ENCODE assay signal across 21 mouse cellular contexts in the genomic region with DNA sequence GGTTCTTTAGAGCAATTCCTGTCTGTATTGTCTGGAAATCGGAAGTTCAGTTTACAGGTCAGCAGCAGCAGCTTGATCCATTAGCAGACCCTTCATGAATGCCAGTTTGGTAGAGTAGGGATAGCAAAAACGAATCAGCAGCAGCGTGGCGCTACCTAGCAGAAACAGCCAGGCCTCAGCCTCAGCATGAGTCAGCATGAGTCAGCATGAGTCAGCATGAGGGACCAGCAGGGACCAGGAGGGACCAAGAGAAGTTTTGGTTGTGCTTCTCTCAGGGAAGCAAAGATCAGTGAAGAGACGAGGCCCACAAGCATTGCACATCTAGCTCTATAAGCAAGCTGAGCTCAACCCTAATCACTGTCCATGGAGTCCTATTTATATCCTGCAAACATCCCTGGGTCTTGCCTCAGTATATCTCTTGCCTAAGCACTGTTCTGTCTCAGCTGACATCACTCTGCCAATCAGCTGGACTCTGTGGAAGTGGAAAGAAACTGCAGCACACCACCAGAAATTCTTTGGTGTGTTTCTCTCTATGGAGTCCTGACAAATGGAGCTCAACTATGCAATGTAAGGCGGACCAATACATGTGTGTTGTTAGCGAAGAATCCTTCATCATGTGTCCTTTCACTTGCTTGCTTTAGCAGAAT. TPM values are rescaled to one million over a fixed set of nuclear protein-coding genes. Genes with fewer than 3 reads are reported as not detected.
A peak's percentile ranks its signal among the peaks of the same experiment; 100 is the strongest.
DNase-seq lines count a peak whose midpoint lies in the region; ATAC-seq and TF ChIP-seq lines count a peak whose summit lies in the region.
"Had no signal": no experiment of that assay in that cellular context is flagged by ENCODE, and none has a peak within 500 bp of the region (broad histone marks: within the 10 kb centered on the region; RNA-seq: fewer than 3 reads in every experiment).

No protein-coding gene starts in this region.

- no peak for TF ChIP-seq RAD21 in MEL (IDR thresholded peaks at IDR 0.05; ENCODE audit: low read depth, low read length)

- 96% methylated on average over 7 of the region's 7 CpGs for WGBS in hindbrain, embryonic 14.5 days

- H3K9me3 ChIP-seq in megakaryocyte, embryonic 14.5 days = peaks cover 25% of the 10 kb centered on the region
- no peaks in the 10 kb centered on the region for H3K9me3 ChIP-seq in MEL (replicated peaks; ENCODE audit: insufficient read depth, low read length)
- H3K9me3 ChIP-seq in hindbrain, embryonic 14.5 days (ENCODE audit: control insufficient read depth, low read length) = peaks cover 6% of the 10 kb centered on the region

- no peak for TF ChIP-seq CTCF in MEL (IDR thresholded peaks at IDR 0.05 in 2 of 3, conservative IDR thresholded peaks at IDR 0.05 in 1 of 3; ENCODE audit: control insufficient read depth in 1 of 3, insufficient read depth in 1 of 3, low read depth in 2 of 3, low read length in 3 of 3, poor library complexity in 1 of 3, severe bottlenecking in 1 of 3)

- peaks cover 64% of the 10 kb centered on the region for H3K36me3 ChIP-seq in megakaryocyte, embryonic 14.5 days (replicated peaks; ENCODE audit: low read length)
- peaks cover 0 to 10% of the 10 kb centered on the region in 2 experiments; a peak in 2 of 4 replicates for H3K36me3 ChIP-seq in MEL (ENCODE audit: control insufficient read depth in 1 of 2, insufficient read depth in 2 of 2, low read length in 2 of 2)
- peaks cover 26% of the 10 kb centered on the region for H3K36me3 ChIP-seq in hindbrain, embryonic 14.5 days (replicated peaks; ENCODE audit: control insufficient read depth, insufficient read depth)

- H3K27ac ChIP-seq in MEL (ENCODE audit: control insufficient read depth, low read depth, low read length) = peak overlapping the region; percentile 54; the same call in 1 of the 2 replicates
- no peak overlapping the region for H3K27ac ChIP-seq in hindbrain, embryonic 14.5 days
- H3K27ac ChIP-seq: embryonic facial prominence, embryonic 13.5 days; forebrain, embryonic 10.5 days; heart, adult 2 months; hindbrain, embryonic 15.5 days; kidney, postnatal 0 days; midbrain, embryonic 13.5 days had no signal

- DNase-seq in MEL (ENCODE audit: low read depth, low spot score) = peak; percentile 71
- no peak for DNase-seq in kidney, adult 8-10 months
- DNase-seq in urinary bladder, postnatal 25 days (ENCODE audit: low spot score) = no peak
- no peak for DNase-seq in hindbrain, embryonic 14.5 days (ENCODE audit: low spot score)
- DNase-seq: cerebellum, adult 9-10 months; gastrocnemius, postnatal 14 days; heart, adult 2 months; heart, postnatal 10 days; left cerebral cortex, postnatal 4 days; lung, adult 18-20 months; right cerebral cortex, postnatal 4 days had no signal

- H3K4me1 ChIP-seq in megakaryocyte, embryonic 14.5 days = peaks cover 6% of the 10 kb centered on the region
- H3K4me1 ChIP-seq in MEL (ENCODE audit: control insufficient read depth in 1 of 2, insufficient read depth in 2 of 2, low read length in 2 of 2) = peaks cover 3 to 10% of the 10 kb centered on the region in 2 experiments; a peak in 2 of 4 replicates
- no peaks in the 10 kb centered on the region for H3K4me1 ChIP-seq in hindbrain, embryonic 14.5 days (replicated peaks; ENCODE audit: control insufficient read depth, insufficient read depth, low read length)
- H3K4me1 ChIP-seq: embryonic facial prominence, embryonic 13.5 days; forebrain, embryonic 10.5 days; hindbrain, embryonic 15.5 days had no signal

- no peak for TF ChIP-seq POLR2A in MEL (IDR thresholded peaks at IDR 0.05; ENCODE audit: control insufficient read depth in 1 of 2, insufficient read depth in 1 of 2, low read depth in 1 of 2, low read length in 2 of 2, poor library complexity in 1 of 2)

- peak overlapping the region; percentile 54 for H3K4me3 ChIP-seq in megakaryocyte, embryonic 14.5 days (replicated peaks)
- H3K4me3 ChIP-seq in MEL (ENCODE audit: control insufficient read depth in 1 of 2, insufficient read depth in 1 of 2, low read depth in 2 of 2, low read length in 2 of 2) = no peak overlapping the region
- no peak overlapping the region for H3K4me3 ChIP-seq in hindbrain, embryonic 14.5 days (replicated peaks; ENCODE audit: low read length)
- H3K4me3 ChIP-seq: embryonic facial prominence, embryonic 13.5 days; forebrain, embryonic 10.5 days; heart, adult 2 months; hindbrain, embryonic 15.5 days; midbrain, embryonic 13.5 days had no signal

- no peaks in the 10 kb centered on the region for H3K27me3 ChIP-seq in megakaryocyte, embryonic 14.5 days (replicated peaks)
- H3K27me3 ChIP-seq in MEL (ENCODE audit: control insufficient read depth in 1 of 2, insufficient read depth in 2 of 2, low read length in 2 of 2) = no peaks in the 10 kb centered on the region
- H3K27me3 ChIP-seq in hindbrain, embryonic 14.5 days (ENCODE audit: control insufficient read depth, insufficient read depth, low read length) = no peaks in the 10 kb centered on the region
- H3K27me3 ChIP-seq: embryonic facial prominence, embryonic 13.5 days; hindbrain, embryonic 15.5 days; midbrain, embryonic 13.5 days had no signal

- TF ChIP-seq EP300 in MEL (IDR thresholded peaks at IDR 0.05; ENCODE audit: low read depth in 1 of 2, low read length in 2 of 2) = no peak

- no peak overlapping the region for H3K4me2 ChIP-seq in hindbrain, embryonic 14.5 days (replicated peaks)
- H3K4me2 ChIP-seq: embryonic facial prominence, embryonic 13.5 days; hindbrain, embryonic 15.5 days; midbrain, embryonic 13.5 days had no signal

- H3K79me2 ChIP-seq in MEL (ENCODE audit: control insufficient read depth, insufficient read depth, low read length, poor library complexity) = no peaks in the 10 kb centered on the region

- ATAC-seq in megakaryocyte, adult 5-6 weeks (ENCODE audit: poor library complexity, severe bottlenecking) = no peak
- ATAC-seq in erythroblast, adult 5-6 weeks (replicated peaks; ENCODE audit: low FRiP score, poor library complexity, severe bottlenecking) = peak; percentile 86
- no peak for ATAC-seq in hindbrain, embryonic 14.5 days (ENCODE audit: low FRiP score)
- ATAC-seq: CD4-positive, CD25-positive, alpha-beta regulatory T cell, adult 4 months; intestine, postnatal 0 days; midbrain, embryonic 13.5 days had no signal

- H3K9ac ChIP-seq in MEL (ENCODE audit: control insufficient read depth, low read depth, low read length, poor library complexity, severe bottlenecking) = no peak overlapping the region
- H3K9ac ChIP-seq in hindbrain, embryonic 14.5 days = no peak overlapping the region
- H3K9ac ChIP-seq: embryonic facial prominence, embryonic 13.5 days; hindbrain, embryonic 15.5 days; midbrain, embryonic 13.5 days had no signal

TF ChIP-seq in MEL, 35 proteins besides CTCF, POLR2A, EP300 and RAD21 (continues in another document):
- no peak for TF ChIP-seq TBP (IDR thresholded peaks at IDR 0.05; ENCODE audit: low read depth, low read length)
- TF ChIP-seq JUND (IDR thresholded peaks at IDR 0.05; ENCODE audit: low read depth, low read length) = 0 out of 2 replicates have a peak, but pooled peaks have one; percentile 72
- no peak for TF ChIP-seq ZMIZ1 (IDR thresholded peaks at IDR 0.05; ENCODE audit: low read depth, low read length)
- TF ChIP-seq POLR2AphosphoS2 (IDR thresholded peaks at IDR 0.05; ENCODE audit: low read length) = no peak
- TF ChIP-seq ZNF384 (IDR thresholded peaks at IDR 0.05; ENCODE audit: low read depth, low read length) = no peak
- peak; percentile 48; the same call in 1 of the 2 replicates for TF ChIP-seq MAFK (IDR thresholded peaks at IDR 0.05; ENCODE audit: borderline replicate concordance, low read depth, low read length)
- TF ChIP-seq NELFE (IDR thresholded peaks at IDR 0.05; ENCODE audit: low read depth, low read length) = no peak
- no peak for TF ChIP-seq MYC (IDR thresholded peaks at IDR 0.05; ENCODE audit: low read depth, low read length)
- TF ChIP-seq NRF1 (IDR thresholded peaks at IDR 0.05; ENCODE audit: insufficient read depth, low read depth, low read length, poor library complexity, severe bottlenecking) = no peak
- no peak for TF ChIP-seq CHD1 (IDR thresholded peaks at IDR 0.05; ENCODE audit: low read depth, low read length)
- no peak for TF ChIP-seq USF2 (IDR thresholded peaks at IDR 0.05; ENCODE audit: borderline replicate concordance in 1 of 2, insufficient read depth in 1 of 2, low read depth in 1 of 2, low read length in 2 of 2)
- peak; percentile 85 for TF ChIP-seq GABPA (IDR thresholded peaks at IDR 0.05; ENCODE audit: low read depth, low read length)
- no peak for TF ChIP-seq BHLHE40 (IDR thresholded peaks at IDR 0.05; ENCODE audit: borderline replicate concordance, low read depth, low read length)
- no peak for TF ChIP-seq POLR2AphosphoS5 (IDR thresholded peaks at IDR 0.05; ENCODE audit: borderline replicate concordance, low read depth, low read length)
- TF ChIP-seq MAX (IDR thresholded peaks at IDR 0.05; ENCODE audit: low read length) = no peak
- no peak for TF ChIP-seq USF1 (IDR thresholded peaks at IDR 0.05; ENCODE audit: low read depth, low read length)
- no peak for TF ChIP-seq HCFC1 (IDR thresholded peaks at IDR 0.05; ENCODE audit: low read depth, low read length)

RNA-seq across cellular contexts. Expression of gene Camkmt, which starts 8.4 kb away (rescaled TPM):
- 3.7 and 7.6 TPM in 2 replicates for polyA plus RNA-seq in megakaryocyte, embryonic 14.5 days (2012; ENCODE audit: insufficient read depth, low replicate concordance)
- total RNA-seq in megakaryocyte, adult 5-6 weeks (2015) = 2.8 and 4.2 TPM in 2 replicates
- 2.3 and 3.3 TPM in 2 replicates for total RNA-seq in megakaryocyte, adult 5-6 weeks (2017)
- 1.6 and 2.2 TPM in 2 replicates for total RNA-seq in MEL (2012; rRNA removed)
- polyA plus RNA-seq in MEL (2012; ENCODE audit: insufficient read depth in 1 of 2, insufficient read length in 2 of 2, low read depth in 1 of 2, low replicate concordance in 2 of 2, missing spikeins in 1 of 2) = 1 to 10 TPM in 1 of 2 experiments, not detected in 1; 5.9 TPM
- total RNA-seq in erythroblast, adult 5-6 weeks (2015; ENCODE audit: low replicate concordance) = 2.3 TPM in 1 of 2 replicates, not detected in the other
- total RNA-seq in erythroblast, adult 5-6 weeks (2017; ENCODE audit: low replicate concordance) = 1.5 and 2.8 TPM in 2 replicates
- polyA plus RNA-seq in hindbrain, embryonic 14.5 days (2014; fragmentation: Nextera tagmentation; extraction: Ambion mirVana) = 20.4 and 23.6 TPM in 2 replicates

RNA-seq across cellular contexts. Expression of gene Prepl, which starts 8.8 kb away (rescaled TPM):
- polyA plus RNA-seq in megakaryocyte, embryonic 14.5 days (2012; ENCODE audit: insufficient read depth, low replicate concordance) = 2.0 and 2.2 TPM in 2 replicates
- 13.5 and 15.3 TPM in 2 replicates for total RNA-seq in megakaryocyte, adult 5-6 weeks (2015)
- 7.9 and 10.3 TPM in 2 replicates for total RNA-seq in megakaryocyte, adult 5-6 weeks (2017)
- 12.2 and 12.6 TPM in 2 replicates for total RNA-seq in MEL (2012; rRNA removed)
- 10 to 100 TPM in 1 of 2 experiments, not detected in 1; 23.2 TPM for polyA plus RNA-seq in MEL (2012; ENCODE audit: insufficient read depth in 1 of 2, insufficient read length in 2 of 2, low read depth in 1 of 2, low replicate concordance in 2 of 2, missing spikeins in 1 of 2)
- 6.1 and 17.9 TPM in 2 replicates for total RNA-seq in erythroblast, adult 5-6 weeks (2015; ENCODE audit: low replicate concordance)
- 3.7 and 5.7 TPM in 2 replicates for total RNA-seq in erythroblast, adult 5-6 weeks (2017; ENCODE audit: low replicate concordance)
- 161 and 200 TPM in 2 replicates for polyA plus RNA-seq in hindbrain, embryonic 14.5 days (2014; fragmentation: Nextera tagmentation; extraction: Ambion mirVana)
